Mouse (Mus musculus) hindbrain, embryonic 13.5 days (tissue): Measurements from ENCODE around the gene Pbx1. TPM values are rescaled to one million over a fixed set of nuclear protein-coding genes. Genes with fewer than 3 reads are reported as not detected.
A peak's percentile ranks its signal among the peaks of the same experiment; 100 is the strongest.

Experiments
- ATAC-seq: fragments of 200-750 bp; cut with Nextera tagmentation; 2 replicates; pipeline ENCODE4 v1.8.0; 2017; ENCODE audit warnings: moderate TSS enrichment; ENCODE audit not compliant: low FRiP score
- H3K27ac ChIP-seq: fragments of 300-500 bp; sonication (generic); 2 replicates; pipeline ENCODE4 v1.5.1; 2015; ENCODE audit warnings: inconsistent platforms, mild to moderate bottlenecking, moderate library complexity
- H3K27me3 ChIP-seq: fragments of 300-500 bp; sonication (generic); 2 replicates; pipeline ENCODE4 v1.6.1; 2015; ENCODE audit warnings: mild to moderate bottlenecking, inconsistent platforms
- H3K36me3 ChIP-seq: fragments of 300-500 bp; sonication (generic); 2 replicates; pipeline ENCODE4 v1.6.1; 2015; ENCODE audit warnings: mild to moderate bottlenecking, inconsistent platforms
- H3K4me1 ChIP-seq: fragments of 300-500 bp; sonication (generic); replicated peaks from 2 replicates; pipeline ENCODE4 v1.6.1; 2015; ENCODE audit warnings: inconsistent platforms
- H3K4me2 ChIP-seq: fragments of 300-500 bp; sonication (generic); 2 replicates; pipeline ENCODE4 v1.6.1; 2015; ENCODE audit warnings: inconsistent platforms, mild to moderate bottlenecking, moderate library complexity
- H3K4me3 ChIP-seq: fragments of 300-500 bp; sonication (generic); 2 replicates; pipeline ENCODE4 v1.5.1; 2015; ENCODE audit warnings: mild to moderate bottlenecking, inconsistent platforms
- H3K9ac ChIP-seq: fragments of 300-500 bp; sonication (generic); 2 replicates; pipeline ENCODE4 v1.6.1; 2015; ENCODE audit warnings: mild to moderate bottlenecking, inconsistent platforms
- H3K9me3 ChIP-seq: fragments of 300-500 bp; sonication (generic); 2 replicates; pipeline ENCODE4 v1.6.1; 2016; ENCODE audit warnings: inconsistent platforms
- WGBS: fragments of 180-500 bp; shearing (Covaris S2); methylation state at CpG from one replicate; pipeline ENCODE4 v1.1.7; 2015; 5-methylcytosine and 5-hydroxymethylcytosine counted together
- polyA plus RNA-seq: library from polyadenylated mRNA; unstranded; fragments of >200 nt; fragmentation: Nextera tagmentation; extraction: Ambion mirVana; gene quantifications from 2 replicates; pipeline ENCODE4 v1.2.1, GENCODE M21; 2015

Gene Pbx1
- polyA plus RNA-seq, 1 experiment from 2014 or later: 53.6 TPM

DNA sequence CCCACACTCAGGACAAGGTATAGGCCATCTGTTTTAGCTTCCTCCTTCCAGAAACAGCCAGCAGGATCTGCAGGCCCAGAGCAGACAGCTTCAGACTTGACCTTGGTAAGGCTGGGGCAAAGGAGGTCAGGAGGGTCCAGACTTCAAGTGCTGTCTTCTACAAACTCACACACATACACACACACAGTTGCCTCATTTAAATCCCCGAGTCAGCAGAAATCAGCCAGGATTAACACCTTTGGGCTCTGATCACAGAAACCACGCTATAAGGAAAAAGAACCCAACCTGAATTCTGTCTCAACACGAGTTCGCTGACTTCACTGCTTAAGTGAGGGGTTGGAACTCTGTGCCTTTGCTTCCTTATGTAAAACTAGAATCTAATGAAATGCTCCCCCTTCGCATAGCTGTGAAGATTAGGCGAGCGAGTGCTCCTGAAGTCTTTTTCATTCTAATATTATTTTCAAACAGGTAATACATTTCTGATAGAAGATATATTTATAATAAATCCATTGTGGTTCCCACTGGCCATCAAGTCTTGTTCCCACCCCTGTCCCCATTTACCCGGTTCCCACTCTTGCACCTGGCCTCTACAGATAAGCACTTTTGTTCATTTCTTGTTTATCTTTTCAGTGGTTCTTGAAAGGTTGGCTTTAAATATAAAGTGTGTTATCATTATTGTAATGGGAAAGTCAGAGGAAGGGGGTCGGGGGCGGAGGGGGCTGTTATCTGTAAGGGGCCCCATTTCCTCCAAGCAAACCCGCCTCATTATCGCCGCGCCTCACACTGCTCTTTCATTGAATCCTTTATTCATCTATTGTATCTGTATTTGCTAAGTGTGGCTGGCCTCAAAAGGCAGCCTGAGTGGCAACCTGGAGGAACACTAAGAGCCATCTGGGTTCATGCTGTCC, 124.5 kb downstream of the Pbx1 start:
- Histone ChIP-seq H3K9me3 (no peaks in the 10 kb centered on the region), H3K9ac (no peak overlapping the region), H3K27ac (0 out of 2 replicates have a peak overlapping the region, but pooled peaks have one; percentile 53), H3K36me3 (no peaks in the 10 kb centered on the region), H3K4me1 (peaks cover 42% of the 10 kb centered on the region), H3K4me3 (no peak overlapping the region), H3K4me2 (no peak overlapping the region), H3K27me3 (no peaks in the 10 kb centered on the region)
- WGBS: 65% methylated on average over 14 of the region's 14 CpGs
- no peak for ATAC-seq

DNA sequence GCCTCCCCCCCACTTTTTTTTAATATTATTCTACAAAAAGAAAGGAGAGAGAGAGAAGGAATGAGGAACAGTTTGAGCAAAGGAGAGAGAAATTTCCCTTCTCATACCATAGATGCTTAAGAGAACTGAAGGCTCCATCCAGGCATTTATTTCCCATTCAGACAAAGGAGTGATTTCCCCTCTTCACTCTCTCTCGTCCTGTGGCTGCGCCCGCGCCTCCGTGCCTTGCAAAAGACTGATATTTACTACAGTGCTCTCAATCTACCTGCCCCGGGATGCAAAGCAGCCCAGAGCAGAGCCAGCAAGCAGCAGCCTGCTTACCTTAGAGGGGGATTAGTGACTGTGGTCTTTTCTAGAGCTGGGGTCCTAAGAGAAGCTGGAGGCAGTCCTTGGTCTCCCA, 131.6 kb downstream of the Pbx1 start:
- peak overlapping the region; percentile 39 for H3K4me2 ChIP-seq
- no peaks in the 10 kb centered on the region for H3K36me3 ChIP-seq
- H3K9ac ChIP-seq: peak overlapping the region; percentile 65
- no peaks in the 10 kb centered on the region for H3K27me3 ChIP-seq
- peak overlapping the region; percentile 93 for H3K27ac ChIP-seq
- no peaks in the 10 kb centered on the region for H3K9me3 ChIP-seq
- ATAC-seq: no peak
- WGBS: 48% methylated on average over 6 of the region's 6 CpGs
- no peak overlapping the region for H3K4me3 ChIP-seq
- peaks cover 42% of the 10 kb centered on the region for H3K4me1 ChIP-seq

DNA sequence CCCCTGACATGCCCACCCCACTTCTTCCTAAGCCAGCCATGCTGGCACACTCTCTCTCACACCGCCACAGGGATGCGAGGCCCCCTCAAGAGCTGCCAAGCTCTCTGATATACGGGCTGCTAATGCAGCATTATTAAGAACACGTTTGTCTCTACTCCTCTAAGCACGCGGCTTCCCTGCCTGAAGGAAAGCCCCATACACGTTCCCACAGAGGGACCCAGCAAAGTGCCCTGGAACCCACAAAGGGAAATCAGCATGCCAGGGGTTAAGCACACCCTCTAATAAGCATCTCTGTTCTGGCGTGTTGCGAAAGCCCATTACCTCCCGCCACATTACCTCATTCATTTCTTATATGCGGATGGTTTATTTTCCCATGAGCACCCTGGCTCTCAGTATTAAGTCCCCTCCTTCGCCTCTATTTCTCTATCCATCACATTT, 132.1 kb downstream of the Pbx1 start:
- H3K27ac ChIP-seq: peak overlapping the region; percentile 93
- H3K9ac ChIP-seq: peak overlapping the region; percentile 65
- H3K4me2 ChIP-seq: peak overlapping the region; percentile 39
- peaks cover 42% of the 10 kb centered on the region for H3K4me1 ChIP-seq
- no peak overlapping the region for H3K4me3 ChIP-seq
- peak; percentile 73 for ATAC-seq
- H3K27me3 ChIP-seq: no peaks in the 10 kb centered on the region
- no peaks in the 10 kb centered on the region for H3K36me3 ChIP-seq
- H3K9me3 ChIP-seq: no peaks in the 10 kb centered on the region
- 34% methylated on average over 12 of the region's 12 CpGs for WGBS

DNA sequence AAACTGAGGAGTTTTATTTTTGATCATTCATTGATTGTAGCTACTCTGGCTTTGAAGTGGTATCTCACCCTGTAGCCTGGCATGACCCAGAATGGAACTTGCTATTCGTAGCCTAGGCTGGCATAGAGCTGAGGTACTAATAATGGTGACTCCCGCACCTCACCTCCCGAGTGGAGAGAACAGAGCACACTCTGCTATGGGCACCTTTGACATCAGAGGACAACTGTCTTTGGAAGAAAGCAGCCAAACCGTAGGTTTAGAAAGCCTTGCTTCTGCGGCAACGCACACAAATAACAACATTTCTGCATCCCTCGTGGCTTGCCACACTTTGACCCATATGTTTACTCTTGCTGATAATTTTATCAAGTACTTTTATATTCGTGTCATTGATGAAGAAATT, 132.9 kb downstream of the Pbx1 start:
- Histone ChIP-seq H3K4me1 (peaks cover 42% of the 10 kb centered on the region), H3K9ac (no peak overlapping the region; the same call in 1 of the 2 replicates), H3K36me3 (no peaks in the 10 kb centered on the region), H3K4me3 (no peak overlapping the region), H3K9me3 (no peaks in the 10 kb centered on the region), H3K27ac (peak overlapping the region; percentile 93), H3K27me3 (no peaks in the 10 kb centered on the region), H3K4me2 (no peak overlapping the region)
- ATAC-seq: no peak
- WGBS: 92% methylated on average over 8 of the region's 8 CpGs

DNA sequence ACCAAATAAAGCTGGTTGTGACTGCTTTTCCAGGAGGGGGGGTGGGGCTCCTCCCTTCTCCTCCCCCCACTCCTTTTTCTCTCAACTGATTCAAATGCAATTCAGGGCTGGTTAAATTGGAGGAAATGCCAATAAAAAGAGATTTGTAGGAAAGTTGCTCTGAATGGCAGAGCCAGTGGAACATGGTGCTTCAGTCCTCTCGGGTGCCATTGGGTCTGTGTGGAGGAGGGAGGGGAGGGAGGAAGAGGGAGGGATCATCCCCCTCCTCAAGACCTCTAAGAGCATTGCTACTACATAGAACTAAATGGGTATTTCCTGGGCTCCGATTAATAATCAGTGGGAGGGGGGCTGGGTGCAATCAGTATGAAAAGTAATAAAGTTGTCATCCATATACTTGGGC, 135.8 kb downstream of the Pbx1 start:
- 64% methylated on average over 2 of the region's 2 CpGs for WGBS
- H3K27ac ChIP-seq: 0 out of 2 replicates have a peak overlapping the region, but pooled peaks have one; percentile 8
- H3K4me3 ChIP-seq: no peak overlapping the region
- no peak for ATAC-seq
- peaks cover 51% of the 10 kb centered on the region for H3K4me1 ChIP-seq
- no peak overlapping the region for H3K4me2 ChIP-seq
- no peaks in the 10 kb centered on the region for H3K27me3 ChIP-seq
- H3K36me3 ChIP-seq: no peaks in the 10 kb centered on the region
- H3K9ac ChIP-seq: no peak overlapping the region
- H3K9me3 ChIP-seq: no peaks in the 10 kb centered on the region

DNA sequence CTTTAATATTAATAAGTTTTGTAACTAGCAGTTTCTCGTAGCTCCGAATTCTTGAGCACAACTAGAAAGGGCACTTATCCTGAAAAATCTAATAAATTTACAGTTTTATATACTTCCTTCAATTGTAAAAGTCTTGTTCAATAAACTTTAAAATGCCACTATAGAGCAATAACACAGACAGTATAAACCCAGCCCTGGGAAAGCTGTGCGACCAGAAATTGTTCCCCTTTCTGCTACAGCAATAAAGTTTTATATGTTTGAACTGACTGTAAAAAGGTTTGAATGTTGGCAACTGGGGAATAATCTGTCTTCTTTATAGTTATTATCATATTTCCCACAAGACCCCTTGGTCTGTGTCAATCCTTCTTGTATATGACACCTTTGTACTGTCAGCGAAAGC, 136.3 kb downstream of the Pbx1 start:
- WGBS: 80% methylated on average over 4 of the region's 4 CpGs
- Histone ChIP-seq H3K27ac (no peak overlapping the region), H3K4me2 (no peak overlapping the region), H3K4me3 (no peak overlapping the region), H3K9me3 (no peaks in the 10 kb centered on the region), H3K27me3 (no peaks in the 10 kb centered on the region), H3K4me1 (peaks cover 51% of the 10 kb centered on the region), H3K36me3 (no peaks in the 10 kb centered on the region), H3K9ac (no peak overlapping the region)
- ATAC-seq: no peak

DNA sequence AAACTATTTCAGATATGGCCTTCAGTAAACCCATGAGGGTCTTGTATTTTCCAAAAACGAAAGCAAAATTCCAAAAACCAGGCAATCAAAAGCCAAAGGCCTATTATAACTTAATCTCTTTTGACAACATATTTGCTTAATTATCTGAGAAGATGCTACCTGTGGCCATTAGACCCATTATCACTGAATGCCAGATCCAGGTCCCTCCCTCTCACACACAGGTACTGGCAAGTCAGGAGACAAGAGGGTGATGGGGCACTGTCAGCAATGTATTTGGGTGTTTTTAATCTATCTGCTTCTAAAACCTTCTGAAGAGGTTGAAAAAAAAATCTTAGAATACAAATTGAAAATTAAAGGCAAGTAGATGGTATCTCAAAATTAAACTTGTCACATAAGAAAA, 138.4 kb downstream of the Pbx1 start:
- H3K4me3 ChIP-seq: no peak overlapping the region
- no peaks in the 10 kb centered on the region for H3K36me3 ChIP-seq
- H3K4me1 ChIP-seq: peaks cover 54% of the 10 kb centered on the region
- WGBS: 100% methylated on average over 1 of the region's 1 CpGs
- no peaks in the 10 kb centered on the region for H3K9me3 ChIP-seq
- ATAC-seq: no peak
- H3K27me3 ChIP-seq: no peaks in the 10 kb centered on the region
- H3K9ac ChIP-seq: no peak overlapping the region
- no peak overlapping the region for H3K4me2 ChIP-seq
- no peak overlapping the region for H3K27ac ChIP-seq

DNA sequence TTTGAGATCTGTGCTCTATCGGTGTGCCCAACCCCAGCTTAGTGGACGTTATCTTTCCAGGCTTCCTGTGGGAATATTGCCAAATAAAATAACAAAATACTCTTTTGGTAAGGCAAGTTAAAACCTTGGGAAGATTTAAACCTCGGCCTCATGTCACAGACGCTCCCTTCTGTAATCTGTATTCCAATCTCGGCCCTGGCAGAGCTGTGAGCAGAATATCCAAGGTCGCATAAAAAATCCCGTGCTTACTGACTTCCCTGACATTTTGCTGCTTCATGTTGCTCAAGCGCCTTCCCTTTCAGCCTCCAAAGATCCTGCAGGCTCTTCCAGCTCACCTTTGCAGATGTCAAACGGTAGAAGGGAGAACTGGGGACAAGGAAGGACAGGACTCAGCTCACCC, 140.0 kb downstream of the Pbx1 start:
- no peak overlapping the region for H3K4me2 ChIP-seq
- 65% methylated on average over 9 of the region's 9 CpGs for WGBS

DNA sequence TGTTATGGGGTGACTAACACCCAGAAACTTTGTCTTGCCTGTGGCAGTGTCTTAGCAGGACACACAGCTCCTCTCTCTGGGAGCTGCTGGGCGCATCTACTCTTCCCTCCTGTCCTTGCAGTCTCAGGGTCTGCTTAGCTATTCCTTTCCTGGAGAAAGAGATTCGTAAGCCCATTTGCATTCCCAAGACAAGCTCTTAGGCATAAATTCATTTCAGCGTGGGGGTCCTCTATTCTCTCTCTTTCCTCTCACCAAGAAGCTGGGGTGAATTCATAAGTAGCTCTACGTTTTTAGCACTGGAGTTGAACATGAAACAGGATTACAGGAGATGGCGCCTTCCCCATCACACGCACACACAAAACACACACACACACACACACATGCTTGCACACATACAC, 140.4 kb downstream of the Pbx1 start:
- H3K36me3 ChIP-seq: no peaks in the 10 kb centered on the region
- WGBS: 59% methylated on average over 6 of the region's 6 CpGs
- H3K4me1 ChIP-seq: peaks cover 73% of the 10 kb centered on the region
- no peaks in the 10 kb centered on the region for H3K9me3 ChIP-seq
- H3K4me3 ChIP-seq: no peak overlapping the region
- no peak for ATAC-seq
- H3K27me3 ChIP-seq: no peaks in the 10 kb centered on the region
- H3K27ac ChIP-seq: peak overlapping the region; percentile 67
- H3K9ac ChIP-seq: no peak overlapping the region; the same call in 1 of the 2 replicates
- no peak overlapping the region for H3K4me2 ChIP-seq

More for the DNA sequence above, 140.0 kb downstream of the Pbx1 start:
- Histone ChIP-seq H3K4me3 (no peak overlapping the region), H3K36me3 (no peaks in the 10 kb centered on the region), H3K27ac (peak overlapping the region; percentile 67), H3K27me3 (no peaks in the 10 kb centered on the region), H3K9ac (no peak overlapping the region; the same call in 1 of the 2 replicates), H3K9me3 (no peaks in the 10 kb centered on the region), H3K4me1 (peaks cover 69% of the 10 kb centered on the region)
- ATAC-seq: no peak

DNA sequence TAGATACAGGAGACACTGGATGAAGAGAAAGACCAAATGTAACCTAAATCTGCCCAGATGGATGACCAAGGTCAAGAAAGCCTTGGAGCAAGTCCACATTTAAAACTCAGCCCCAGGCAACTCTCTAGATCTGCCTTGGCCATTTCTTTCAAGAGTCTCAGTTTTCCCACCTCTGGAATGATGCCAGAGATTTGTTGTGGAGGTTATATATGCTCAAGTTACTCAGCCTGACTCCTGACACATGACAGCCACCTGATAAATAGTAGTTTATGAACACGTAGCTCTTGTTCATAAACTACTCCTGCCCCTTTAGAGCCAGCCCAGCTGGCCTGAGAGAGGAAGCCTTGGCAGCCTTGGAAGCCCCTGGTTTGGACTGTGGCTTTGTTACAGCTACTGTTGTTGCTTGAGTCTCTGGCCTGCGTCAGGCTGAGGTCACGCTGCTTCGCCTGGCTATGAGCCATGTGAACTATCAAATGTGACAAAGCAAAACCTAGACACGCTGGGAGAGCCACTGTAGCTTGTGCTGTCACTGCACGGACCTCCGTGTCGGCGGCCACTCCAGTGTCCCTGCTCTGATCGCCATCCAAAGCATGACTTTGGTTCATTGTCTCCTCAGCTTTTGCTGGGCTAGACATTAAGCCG, 140.9 kb downstream of the Pbx1 start:
- Histone ChIP-seq H3K27me3 (no peaks in the 10 kb centered on the region), H3K27ac (peak overlapping the region; percentile 67), H3K9me3 (no peaks in the 10 kb centered on the region), H3K9ac (no peak overlapping the region; the same call in 1 of the 2 replicates), H3K36me3 (no peaks in the 10 kb centered on the region), H3K4me3 (no peak overlapping the region), H3K4me1 (peaks cover 73% of the 10 kb centered on the region), H3K4me2 (no peak overlapping the region)
- 0 out of 2 replicates have a peak, but pooled peaks have one; percentile 14 for ATAC-seq
- WGBS: 33% methylated on average over 11 of the region's 11 CpGs

DNA sequence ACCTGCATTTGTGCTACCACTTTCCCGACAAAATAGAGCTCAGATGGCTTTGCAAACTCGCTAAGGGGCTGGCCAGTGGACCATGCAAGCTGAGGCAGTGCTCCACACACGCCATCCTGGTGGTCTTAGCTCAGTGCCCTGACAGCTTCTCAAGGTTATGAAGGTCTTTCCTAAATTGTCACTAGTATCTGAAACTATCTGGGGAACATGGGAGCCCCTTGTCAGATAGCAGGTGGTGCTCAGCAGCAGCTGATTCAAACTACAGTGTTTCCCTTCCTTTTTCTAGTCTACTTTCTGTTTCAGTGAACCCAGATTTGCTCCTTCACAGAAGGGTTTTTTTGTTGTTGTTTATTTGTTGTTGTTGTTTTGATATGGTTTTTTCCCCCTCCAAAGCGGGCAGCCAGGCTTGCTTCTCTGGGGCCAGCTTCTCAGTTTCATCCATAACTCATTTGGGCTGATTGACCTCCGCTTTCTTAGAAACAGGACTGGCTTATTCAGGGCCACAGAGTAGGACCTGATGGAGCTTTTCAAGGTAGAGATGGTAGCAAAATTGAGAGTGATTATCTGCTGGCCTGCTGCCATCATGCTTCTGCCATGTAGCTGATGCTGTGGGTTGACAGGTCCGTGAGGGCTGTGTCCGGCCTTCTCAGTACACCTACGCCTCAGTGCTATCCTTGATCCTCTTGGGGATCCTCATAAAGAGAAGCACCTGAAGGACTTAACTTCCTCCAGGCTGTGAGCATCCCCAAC, 141.7 kb downstream of the Pbx1 start:
- H3K9ac ChIP-seq: no peak overlapping the region
- WGBS: 75% methylated on average over 8 of the region's 8 CpGs
- peaks cover 76% of the 10 kb centered on the region for H3K4me1 ChIP-seq
- no peaks in the 10 kb centered on the region for H3K27me3 ChIP-seq
- H3K4me2 ChIP-seq: no peak overlapping the region
- H3K36me3 ChIP-seq: no peaks in the 10 kb centered on the region
- H3K9me3 ChIP-seq: no peaks in the 10 kb centered on the region
- no peak overlapping the region for H3K4me3 ChIP-seq
- peak overlapping the region; percentile 67 for H3K27ac ChIP-seq
- ATAC-seq: no peak
